Mouse (Mus musculus) heart, postnatal 14 days (tissue): ENCODE data around the gene Pkib. TPM values are rescaled to one million over a fixed set of nuclear protein-coding genes. Genes with fewer than 3 reads are reported as not detected.

Experiments used
- DNase-seq, 2 experiments: peaks; one replicate each; pipeline ENCODE4 v3.0.0; 2021 to 2022
- intact Hi-C: fragments of 180-260 bp; cut with DNase I; formaldehyde crosslinking; loops from one replicate; pipeline ENCODE4 v1.15.1; 2025
- total RNA-seq, 2 experiments: library from RNA; stranded (reverse); gene quantifications; 2 replicates each; pipeline ENCODE4 v1.2.3; 2021

The Pkib gene
- total RNA-seq, 2 experiments from 2014 or later = 0.29 to 0.39 TPM

- peak; percentile 7 to 22 for DNase-seq
- intact Hi-C loops = loop anchor here (5.0 kb wide), 1 partner anchor 265 kb away; no protein-coding TSS in a partner anchor
Measured at GRCm38 (mm10) chr10:57727666-57728065, 95.9 kb downstream of the Pkib start.

GRCm38 (mm10) chr10:57731672-57732071 lies 99.9 kb downstream of the Pkib start:
- DNase-seq = no peak
- intact Hi-C loops = no loop called here

GRCm38 (mm10) chr10:57740733-57741132 lies 109.0 kb downstream of the Pkib start:
- intact Hi-C loops = loop anchor here (5.0 kb wide), 1 partner anchor 278 kb away; no protein-coding TSS in a partner anchor
- no peak for DNase-seq

- intact Hi-C loops = loop anchor here (5.0 kb wide), 1 partner anchor 279 kb away; no protein-coding TSS in a partner anchor
- no peak for DNase-seq
Measured at GRCm38 (mm10) chr10:57741351-57741750, 109.6 kb downstream of the Pkib start.

- no peak for DNase-seq
- intact Hi-C loops = loop anchor here (1.0 to 5.0 kb wide), 3 partner anchors 52 to 281 kb away; partner anchors contain the start of gene Smpdl3a
Measured at GRCm38 (mm10) chr10:57743045-57743444, 111.3 kb downstream of the Pkib start.

GRCm38 (mm10) chr10:57743606-57744016 lies 111.8 kb downstream of the Pkib start:
- intact Hi-C loops = loop anchor here (1.0 to 5.0 kb wide), 3 partner anchors 51 to 281 kb away; partner anchors contain the start of gene Smpdl3a
- peak; percentile 10 to 37 for DNase-seq

GRCm38 (mm10) chr10:57744128-57744765 lies 112.5 kb downstream of the Pkib start:
- intact Hi-C loops = loop anchor here (5.0 kb wide), 1 partner anchor 282 kb away; no protein-coding TSS in a partner anchor
- no peak for DNase-seq

- intact Hi-C loops = no loop called here
- DNase-seq = no peak
Measured at GRCm38 (mm10) chr10:57745452-57745851, 113.7 kb downstream of the Pkib start.

- DNase-seq = no peak
- intact Hi-C loops = no loop called here
Measured at GRCm38 (mm10) chr10:57747127-57747526, 115.3 kb downstream of the Pkib start.

- DNase-seq = no peak
- intact Hi-C loops = no loop called here
Measured at GRCm38 (mm10) chr10:57753343-57753742, 121.6 kb downstream of the Pkib start.

- intact Hi-C loops = no loop called here
- no peak for DNase-seq
Measured at GRCm38 (mm10) chr10:57755201-57755736, 123.5 kb downstream of the Pkib start.

- DNase-seq = no peak
- intact Hi-C loops = no loop called here
Measured at GRCm38 (mm10) chr10:57758999-57759398, 127.2 kb downstream of the Pkib start.

GRCm38 (mm10) chr10:57760694-57761093 lies 128.9 kb downstream of the Pkib start:
- no peak for DNase-seq
- intact Hi-C loops = no loop called here

GRCm38 (mm10) chr10:57763044-57763443 lies 131.3 kb downstream of the Pkib start:
- intact Hi-C loops = no loop called here
- no peak for DNase-seq

- intact Hi-C loops = no loop called here
- DNase-seq = no peak
Measured at GRCm38 (mm10) chr10:57783289-57784130, 151.7 kb downstream of the Pkib start.

GRCm38 (mm10) chr10:57784131-57784875 lies 152.5 kb downstream of the Pkib start:
- intact Hi-C loops = no loop called here
- DNase-seq = peak; percentile 70 to 72

- intact Hi-C loops = no loop called here
Measured at GRCm38 (mm10) chr10:57784876-57785150, 153.0 kb downstream of the Pkib start, which contains the start of gene Fabp7. Fabp7 (plus strand) TSS chr10:57784881.

GRCm38 (mm10) chr10:57785552-57785951 lies 153.8 kb downstream of the Pkib start:
- intact Hi-C loops = no loop called here
- no peak for DNase-seq

More at GRCm38 (mm10) chr10:57784876-57785150, 153.0 kb downstream of the Pkib start, which contains the start of gene Fabp7:
- no peak for DNase-seq
